Mouse (Mus musculus): ENCODE measurements around the gene Atp6v0a4. TPM values are rescaled to one million over a fixed set of nuclear protein-coding genes. Genes with fewer than 3 reads are reported as not detected.

Gene Atp6v0a4
- polyA plus RNA-seq, 1 experiment from 2014 or later, result 0.14 TPM

GRCm38 (mm10) chr6:38131801-38132231 lies 7.4 kb upstream of the Atp6v0a4 start:
- Histone ChIP-seq H3K9me3 (replicated peaks; ENCODE audit: control insufficient read depth, low read length, poor library complexity, severe bottlenecking) (no peaks in the 10 kb centered on the region), H3K4me3 (ENCODE audit: low read depth, low read length) (no peak overlapping the region), H3K9ac (ENCODE audit: low read depth, low read length) (no peak overlapping the region), H3K36me3 (ENCODE audit: control insufficient read depth, insufficient read depth, low read length) (peaks cover 41% of the 10 kb centered on the region), H3K4me2 (ENCODE audit: low read length) (no peak overlapping the region), H3K27me3 (ENCODE audit: control insufficient read depth, insufficient read depth, low read depth, low read length) (no peaks in the 10 kb centered on the region), H3K27ac (ENCODE audit: low read length) (no peak overlapping the region), H3K4me1 (ENCODE audit: control insufficient read depth, insufficient read depth, low read length) (no peaks in the 10 kb centered on the region; the same call in 1 of the 2 replicates)
- 69% methylated on average over 4 of the region's 4 CpGs for WGBS
- 0 out of 2 replicates have a peak, but pooled peaks have one; percentile 14 for ATAC-seq

GRCm38 (mm10) chr6:38129883-38130282 lies 5.5 kb upstream of the Atp6v0a4 start:
- Histone ChIP-seq H3K9ac (ENCODE audit: low read depth, low read length) (no peak overlapping the region), H3K4me1 (ENCODE audit: control insufficient read depth, insufficient read depth, low read length) (no peaks in the 10 kb centered on the region; the same call in 1 of the 2 replicates), H3K27ac (ENCODE audit: low read length) (no peak overlapping the region), H3K4me3 (ENCODE audit: low read depth, low read length) (no peak overlapping the region), H3K4me2 (ENCODE audit: low read length) (no peak overlapping the region), H3K27me3 (ENCODE audit: control insufficient read depth, insufficient read depth, low read depth, low read length) (no peaks in the 10 kb centered on the region), H3K9me3 (replicated peaks; ENCODE audit: control insufficient read depth, low read length, poor library complexity, severe bottlenecking) (no peaks in the 10 kb centered on the region), H3K36me3 (ENCODE audit: control insufficient read depth, insufficient read depth, low read length) (peaks cover 41% of the 10 kb centered on the region)
- WGBS, result 98% methylated on average over 5 of the region's 5 CpGs
- ATAC-seq, result no peak

GRCm38 (mm10) chr6:38128115-38128514 lies 3.7 kb upstream of the Atp6v0a4 start:
- Histone ChIP-seq H3K9ac (ENCODE audit: low read depth, low read length) (no peak overlapping the region), H3K4me3 (ENCODE audit: low read depth, low read length) (no peak overlapping the region), H3K9me3 (replicated peaks; ENCODE audit: control insufficient read depth, low read length, poor library complexity, severe bottlenecking) (no peaks in the 10 kb centered on the region), H3K4me2 (ENCODE audit: low read length) (no peak overlapping the region), H3K36me3 (ENCODE audit: control insufficient read depth, insufficient read depth, low read length) (peaks cover 45% of the 10 kb centered on the region), H3K4me1 (ENCODE audit: control insufficient read depth, insufficient read depth, low read length) (no peaks in the 10 kb centered on the region; the same call in 1 of the 2 replicates), H3K27me3 (ENCODE audit: control insufficient read depth, insufficient read depth, low read depth, low read length) (no peaks in the 10 kb centered on the region), H3K27ac (ENCODE audit: low read length) (no peak overlapping the region)
- ATAC-seq, result no peak
- WGBS, result 90% methylated on average over 14 of the region's 14 CpGs

DNA sequence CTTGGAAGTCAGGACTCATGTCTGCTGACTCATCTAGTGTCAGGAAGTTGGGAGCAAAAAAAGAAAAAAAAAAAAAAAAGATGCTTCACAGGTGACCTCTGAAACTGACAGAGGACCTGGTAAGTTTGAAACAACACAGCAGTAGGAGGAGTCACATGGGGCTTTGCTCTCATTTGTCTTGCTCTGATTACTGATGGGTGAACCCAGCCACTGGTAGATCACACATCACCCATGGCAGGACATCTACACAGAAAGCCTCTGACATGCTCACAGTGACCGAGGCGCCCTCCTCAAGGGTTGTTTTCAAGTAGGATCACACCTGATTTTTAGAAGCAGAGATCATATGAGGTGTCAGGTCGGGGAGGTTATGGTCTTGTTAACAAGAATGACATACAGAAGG lies 1.1 kb upstream of the Atp6v0a4 start:
- ATAC-seq, result no peak
- H3K27me3 ChIP-seq (ENCODE audit: control insufficient read depth, insufficient read depth, low read depth, low read length), result no peaks in the 10 kb centered on the region
- H3K9me3 ChIP-seq (replicated peaks; ENCODE audit: control insufficient read depth, low read length, poor library complexity, severe bottlenecking), result no peaks in the 10 kb centered on the region
- H3K4me3 ChIP-seq (ENCODE audit: low read depth, low read length), result no peak overlapping the region
- H3K9ac ChIP-seq (ENCODE audit: low read depth, low read length), result no peak overlapping the region
- no peaks in the 10 kb centered on the region for H3K4me1 ChIP-seq (ENCODE audit: control insufficient read depth, insufficient read depth, low read length)
- H3K27ac ChIP-seq (ENCODE audit: low read length), result no peak overlapping the region
- WGBS, result 95% methylated on average over 3 of the region's 3 CpGs
- peaks cover 39% of the 10 kb centered on the region for H3K36me3 ChIP-seq (ENCODE audit: control insufficient read depth, insufficient read depth, low read length)
- H3K4me2 ChIP-seq (ENCODE audit: low read length), result no peak overlapping the region

GRCm38 (mm10) chr6:38124882-38125281 lies 496 bp upstream of the Atp6v0a4 start:
- Histone ChIP-seq H3K4me1 (ENCODE audit: control insufficient read depth, insufficient read depth, low read length) (no peaks in the 10 kb centered on the region), H3K4me3 (ENCODE audit: low read depth, low read length) (no peak overlapping the region), H3K9ac (ENCODE audit: low read depth, low read length) (no peak overlapping the region), H3K4me2 (ENCODE audit: low read length) (no peak overlapping the region), H3K36me3 (ENCODE audit: control insufficient read depth, insufficient read depth, low read length) (peaks cover 35% of the 10 kb centered on the region), H3K27me3 (ENCODE audit: control insufficient read depth, insufficient read depth, low read depth, low read length) (no peaks in the 10 kb centered on the region), H3K9me3 (replicated peaks; ENCODE audit: control insufficient read depth, low read length, poor library complexity, severe bottlenecking) (no peaks in the 10 kb centered on the region), H3K27ac (ENCODE audit: low read length) (no peak overlapping the region)
- no peak for ATAC-seq
- 98% methylated on average over 5 of the region's 5 CpGs for WGBS

GRCm38 (mm10) chr6:38123471-38124206 lies 747 bp downstream of the Atp6v0a4 start:
- ATAC-seq, result no peak

DNA sequence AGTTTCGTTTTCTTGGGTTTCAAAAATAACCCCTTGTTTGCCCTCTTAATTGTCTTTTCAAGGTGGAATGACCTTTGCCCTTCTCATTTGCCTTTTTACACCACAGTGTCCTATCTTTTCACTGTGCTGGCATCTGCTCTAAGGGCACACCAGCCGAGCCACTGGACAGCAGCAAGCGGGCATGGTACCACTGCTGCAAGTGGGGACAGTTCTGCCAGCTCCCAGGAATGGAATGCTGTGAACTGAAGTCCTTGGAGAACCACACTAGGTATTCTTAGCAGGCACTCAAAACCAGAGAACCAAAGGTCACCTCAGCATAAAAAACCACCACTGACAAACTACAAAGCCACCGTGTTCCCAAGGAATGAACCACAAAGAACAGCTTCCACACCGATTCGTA lies 1.6 kb downstream of the Atp6v0a4 start:
- Histone ChIP-seq H3K36me3 (ENCODE audit: control insufficient read depth, insufficient read depth, low read length) (peaks cover 26% of the 10 kb centered on the region), H3K9me3 (replicated peaks; ENCODE audit: control insufficient read depth, low read length, poor library complexity, severe bottlenecking) (no peaks in the 10 kb centered on the region), H3K9ac (ENCODE audit: low read depth, low read length) (no peak overlapping the region), H3K27me3 (ENCODE audit: control insufficient read depth, insufficient read depth, low read depth, low read length) (no peaks in the 10 kb centered on the region), H3K4me3 (ENCODE audit: low read depth, low read length) (no peak overlapping the region), H3K27ac (ENCODE audit: low read length) (no peak overlapping the region), H3K4me2 (ENCODE audit: low read length) (no peak overlapping the region), H3K4me1 (ENCODE audit: control insufficient read depth, insufficient read depth, low read length) (no peaks in the 10 kb centered on the region)
- 74% methylated on average over 6 of the region's 6 CpGs for WGBS
- ATAC-seq, result no peak

More at GRCm38 (mm10) chr6:38123471-38124206, 747 bp downstream of the Atp6v0a4 start:
- Histone ChIP-seq H3K4me3 (ENCODE audit: low read depth, low read length) (no peak overlapping the region), H3K4me2 (ENCODE audit: low read length) (no peak overlapping the region), H3K27me3 (ENCODE audit: control insufficient read depth, insufficient read depth, low read depth, low read length) (no peaks in the 10 kb centered on the region), H3K36me3 (ENCODE audit: control insufficient read depth, insufficient read depth, low read length) (peaks cover 32% of the 10 kb centered on the region), H3K9ac (ENCODE audit: low read depth, low read length) (no peak overlapping the region), H3K9me3 (replicated peaks; ENCODE audit: control insufficient read depth, low read length, poor library complexity, severe bottlenecking) (no peaks in the 10 kb centered on the region), H3K4me1 (ENCODE audit: control insufficient read depth, insufficient read depth, low read length) (no peaks in the 10 kb centered on the region), H3K27ac (ENCODE audit: low read length) (no peak overlapping the region)
- WGBS, result 81% methylated on average over 18 of the region's 18 CpGs

GRCm38 (mm10) chr6:38121843-38122242 lies 2.5 kb downstream of the Atp6v0a4 start:
- ATAC-seq, result no peak
- Histone ChIP-seq H3K36me3 (ENCODE audit: control insufficient read depth, insufficient read depth, low read length) (peaks cover 19% of the 10 kb centered on the region), H3K27ac (ENCODE audit: low read length) (no peak overlapping the region), H3K9me3 (replicated peaks; ENCODE audit: control insufficient read depth, low read length, poor library complexity, severe bottlenecking) (no peaks in the 10 kb centered on the region), H3K4me1 (ENCODE audit: control insufficient read depth, insufficient read depth, low read length) (no peaks in the 10 kb centered on the region), H3K9ac (ENCODE audit: low read depth, low read length) (no peak overlapping the region), H3K4me3 (ENCODE audit: low read depth, low read length) (no peak overlapping the region), H3K4me2 (ENCODE audit: low read length) (no peak overlapping the region), H3K27me3 (ENCODE audit: control insufficient read depth, insufficient read depth, low read depth, low read length) (no peaks in the 10 kb centered on the region)
- 90% methylated on average over 5 of the region's 5 CpGs for WGBS

- Histone ChIP-seq H3K36me3 (ENCODE audit: control insufficient read depth, insufficient read depth, low read length) (peaks cover 12% of the 10 kb centered on the region), H3K27ac (ENCODE audit: low read length) (no peak overlapping the region), H3K4me2 (ENCODE audit: low read length) (no peak overlapping the region), H3K27me3 (ENCODE audit: control insufficient read depth, insufficient read depth, low read depth, low read length) (no peaks in the 10 kb centered on the region), H3K9ac (ENCODE audit: low read depth, low read length) (no peak overlapping the region), H3K9me3 (replicated peaks; ENCODE audit: control insufficient read depth, low read length, poor library complexity, severe bottlenecking) (no peaks in the 10 kb centered on the region), H3K4me3 (ENCODE audit: low read depth, low read length) (no peak overlapping the region), H3K4me1 (ENCODE audit: control insufficient read depth, insufficient read depth, low read length) (no peaks in the 10 kb centered on the region)
- WGBS, result 82% methylated on average over 9 of the region's 9 CpGs
- no peak for ATAC-seq
Observed at GRCm38 (mm10) chr6:38120681-38121371, 3.6 kb downstream of the Atp6v0a4 start.

Data from midbrain, embryonic 16.5 days (tissue).